Mouse (Mus musculus) lung, embryonic 16.5 days (tissue): ENCODE results near the gene Gm16430. TPM values are rescaled to one million over a fixed set of nuclear protein-coding genes. Genes with fewer than 3 reads are reported as not detected.
"Not testable (repeated sequence)": the region's sequence is repeated elsewhere in the genome, so short reads cannot be mapped to it uniquely, and the experiment has no call there.

Experiments
- ATAC-seq: fragments of 200-750 bp; cut with Nextera tagmentation; 2 replicates; pipeline ENCODE4 v1.8.0; 2017; ENCODE audit warnings: low read depth, mild to moderate bottlenecking, moderate library complexity
- H3K27ac ChIP-seq: fragments of 300-500 bp; sonication (generic); 2 replicates; pipeline ENCODE4 v1.5.1; 2014; ENCODE audit warnings: mild to moderate bottlenecking, control low read depth, low read length
- H3K27me3 ChIP-seq: fragments of 300-500 bp; sonication (generic); 2 replicates; pipeline ENCODE4 v1.6.1; 2014; ENCODE audit warnings: low read depth, low read length, mixed read lengths; ENCODE audit not compliant: control insufficient read depth, insufficient read depth
- H3K36me3 ChIP-seq: fragments of 300-500 bp; sonication (generic); 2 replicates; pipeline ENCODE4 v1.6.1; 2014; ENCODE audit warnings: low read length; ENCODE audit not compliant: control insufficient read depth, insufficient read depth
- H3K4me1 ChIP-seq: fragments of 300-500 bp; sonication (generic); replicated peaks from 2 replicates; pipeline ENCODE4 v1.6.1; 2014; ENCODE audit warnings: low read length, mixed read lengths; ENCODE audit not compliant: control insufficient read depth, insufficient read depth
- H3K4me2 ChIP-seq: fragments of 300-500 bp; sonication (generic); 2 replicates; pipeline ENCODE4 v1.6.1; 2014; ENCODE audit warnings: low read depth, low read length, control low read depth
- H3K4me3 ChIP-seq: fragments of 300-500 bp; sonication (generic); 2 replicates; pipeline ENCODE4 v1.5.1; 2014; ENCODE audit warnings: mild to moderate bottlenecking, low read length, control low read depth
- H3K9ac ChIP-seq: fragments of 300-500 bp; sonication (generic); 2 replicates; pipeline ENCODE4 v1.6.1; 2014; ENCODE audit warnings: low read length, control low read depth
- H3K9me3 ChIP-seq: fragments of 300-500 bp; sonication (generic); 2 replicates; pipeline ENCODE4 v1.6.1; 2016; ENCODE audit warnings: low read length; ENCODE audit not compliant: control insufficient read depth
- WGBS: fragments of 180-500 bp; shearing (Covaris S2); extraction: QIAGEN DNeasy Blood & Tissue Kit; methylation state at CpG from one replicate; pipeline ENCODE4 v1.1.7; 2014; 5-methylcytosine and 5-hydroxymethylcytosine counted together
- polyA plus RNA-seq: library from polyadenylated mRNA; unstranded; fragments of >200 nt; fragmentation: Nextera tagmentation; extraction: Ambion mirVana; gene quantifications from 2 replicates; pipeline ENCODE4 v1.2.1, GENCODE M21; 2015

Gm16430 gene
- not detected in 2 replicates for polyA plus RNA-seq

- H3K9me3 ChIP-seq, H3K27me3 ChIP-seq, H3K4me3 ChIP-seq, H3K9ac ChIP-seq, H3K4me1 ChIP-seq, H3K4me2 ChIP-seq, H3K27ac ChIP-seq, ATAC-seq, H3K36me3 ChIP-seq: not testable (repeated sequence)
- no CpG with 5 or more reads among the region's 7 CpGs for WGBS
Observed at GRCm38 (mm10) chrX:54621911-54622310, at the start of gene Gm16430. Gm16430 (plus strand) TSS chrX:54622211.

Other genes with a start within 250 kb of the Gm16430 start
- gene Gm16405, start 91.0 kb upstream of the Gm16430 start, polyA plus RNA-seq, result not detected in 2 replicates